Mouse (Mus musculus): ENCODE measurements around the gene Srp68. TPM values are rescaled to one million over a fixed set of nuclear protein-coding genes. Genes with fewer than 3 reads are reported as not detected.
"Not testable (repeated sequence)": the region's sequence is repeated elsewhere in the genome, so short reads cannot be mapped to it uniquely, and the experiment has no call there.

Srp68 gene
- polyA plus RNA-seq, 1 experiment, result 49.3 TPM

DNA sequence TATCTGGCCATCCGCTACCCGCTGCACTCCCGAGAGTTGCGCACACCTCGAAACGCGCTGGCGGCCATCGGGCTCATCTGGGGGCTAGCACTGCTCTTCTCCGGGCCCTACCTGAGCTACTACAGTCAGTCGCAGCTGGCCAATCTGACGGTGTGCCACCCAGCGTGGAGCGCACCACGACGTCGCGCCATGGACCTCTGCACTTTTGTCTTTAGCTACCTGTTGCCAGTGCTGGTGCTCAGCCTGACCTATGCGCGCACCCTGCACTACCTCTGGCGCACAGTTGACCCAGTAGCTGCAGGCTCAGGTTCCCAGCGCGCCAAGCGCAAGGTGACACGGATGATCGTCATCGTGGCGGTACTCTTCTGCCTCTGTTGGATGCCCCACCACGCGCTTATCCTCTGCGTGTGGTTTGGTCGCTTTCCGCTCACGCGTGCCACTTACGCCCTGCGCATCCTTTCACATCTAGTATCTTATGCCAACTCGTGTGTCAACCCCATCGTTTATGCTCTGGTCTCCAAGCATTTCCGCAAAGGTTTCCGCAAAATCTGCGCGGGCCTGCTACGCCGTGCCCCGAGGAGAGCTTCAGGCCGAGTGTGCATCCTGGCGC lies 9.0 kb upstream of the Srp68 start:
- H3K4me3 ChIP-seq (ENCODE audit: control insufficient read depth, low read depth, low read length), result peak overlapping the region; percentile 11
- H3K27me3 ChIP-seq (ENCODE audit: control insufficient read depth, insufficient read depth, low read length), result no peaks in the 10 kb centered on the region
- H3K27ac ChIP-seq (ENCODE audit: control insufficient read depth, insufficient read depth, low read depth, low read length), result no peak overlapping the region
- peaks cover 1% of the 10 kb centered on the region; the same call in 1 of the 2 replicates for H3K36me3 ChIP-seq (ENCODE audit: control insufficient read depth, insufficient read depth, low read length)
- no peak for TF ChIP-seq CTCF (IDR thresholded peaks at IDR 0.05; ENCODE audit: control insufficient read depth, insufficient read depth, insufficient replicate concordance, low read depth, low read length)
- no peak for TF ChIP-seq POLR2A (IDR thresholded peaks at IDR 0.05; ENCODE audit: control insufficient read depth, low read depth, low read length)
- peaks cover 6% of the 10 kb centered on the region for H3K4me1 ChIP-seq (ENCODE audit: control insufficient read depth, insufficient read depth, low read length)

DNA sequence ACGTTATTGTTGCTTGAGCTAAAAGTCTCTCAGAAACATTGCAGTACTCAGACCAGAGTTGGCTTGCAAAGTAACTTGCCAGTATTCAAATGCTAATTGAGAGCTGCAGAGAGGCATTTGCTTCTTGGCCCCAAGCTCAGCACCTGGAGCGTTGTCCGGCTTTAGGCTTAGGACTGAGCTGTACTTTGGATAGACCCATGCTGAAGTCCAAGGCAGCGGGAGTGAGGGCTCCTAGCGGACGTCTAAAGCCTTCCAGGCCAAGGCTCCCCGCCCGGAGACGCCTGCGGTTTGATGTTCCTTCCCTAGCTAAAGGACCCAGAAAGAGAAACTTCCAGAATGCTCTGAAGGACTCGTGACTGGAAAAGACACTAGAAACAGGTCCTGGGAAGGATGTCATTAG lies 8.1 kb upstream of the Srp68 start:
- no peak for TF ChIP-seq POLR2A (IDR thresholded peaks at IDR 0.05; ENCODE audit: control insufficient read depth, low read depth, low read length)
- TF ChIP-seq CTCF (IDR thresholded peaks at IDR 0.05; ENCODE audit: control insufficient read depth, insufficient read depth, insufficient replicate concordance, low read depth, low read length), result no peak
- H3K36me3 ChIP-seq (ENCODE audit: control insufficient read depth, insufficient read depth, low read length), result no peaks in the 10 kb centered on the region
- H3K4me3 ChIP-seq (ENCODE audit: control insufficient read depth, low read depth, low read length), result no peak overlapping the region
- H3K27me3 ChIP-seq (ENCODE audit: control insufficient read depth, insufficient read depth, low read length), result no peaks in the 10 kb centered on the region
- peaks cover 6% of the 10 kb centered on the region for H3K4me1 ChIP-seq (ENCODE audit: control insufficient read depth, insufficient read depth, low read length)
- no peak overlapping the region for H3K27ac ChIP-seq (ENCODE audit: control insufficient read depth, insufficient read depth, low read depth, low read length)

DNA sequence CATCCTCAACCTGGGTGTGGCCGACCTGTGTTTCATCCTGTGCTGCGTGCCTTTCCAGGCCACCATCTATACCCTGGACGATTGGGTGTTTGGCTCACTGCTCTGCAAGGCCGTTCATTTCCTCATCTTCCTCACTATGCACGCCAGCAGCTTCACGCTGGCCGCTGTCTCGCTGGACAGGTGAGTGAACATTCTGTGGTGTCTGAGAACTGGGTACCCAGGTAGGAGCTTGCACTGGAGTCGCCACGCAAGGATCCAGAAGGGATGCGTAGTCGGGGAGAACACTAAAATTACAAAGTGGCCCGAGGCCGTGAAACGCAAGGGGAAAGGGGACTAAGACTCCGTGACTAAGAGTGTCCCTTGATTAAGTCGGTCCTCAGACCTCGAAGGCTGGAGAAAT lies 7.7 kb upstream of the Srp68 start:
- Histone ChIP-seq H3K4me3 (ENCODE audit: control insufficient read depth, low read depth, low read length) (peak overlapping the region; percentile 19), H3K4me1 (ENCODE audit: control insufficient read depth, insufficient read depth, low read length) (peaks cover 6% of the 10 kb centered on the region), H3K27ac (ENCODE audit: control insufficient read depth, insufficient read depth, low read depth, low read length) (no peak overlapping the region), H3K36me3 (ENCODE audit: control insufficient read depth, insufficient read depth, low read length) (no peaks in the 10 kb centered on the region), H3K27me3 (ENCODE audit: control insufficient read depth, insufficient read depth, low read length) (no peaks in the 10 kb centered on the region)
- TF ChIP-seq POLR2A (IDR thresholded peaks at IDR 0.05; ENCODE audit: control insufficient read depth, low read depth, low read length), result no peak
- no peak for TF ChIP-seq CTCF (IDR thresholded peaks at IDR 0.05; ENCODE audit: control insufficient read depth, insufficient read depth, insufficient replicate concordance, low read depth, low read length)

DNA sequence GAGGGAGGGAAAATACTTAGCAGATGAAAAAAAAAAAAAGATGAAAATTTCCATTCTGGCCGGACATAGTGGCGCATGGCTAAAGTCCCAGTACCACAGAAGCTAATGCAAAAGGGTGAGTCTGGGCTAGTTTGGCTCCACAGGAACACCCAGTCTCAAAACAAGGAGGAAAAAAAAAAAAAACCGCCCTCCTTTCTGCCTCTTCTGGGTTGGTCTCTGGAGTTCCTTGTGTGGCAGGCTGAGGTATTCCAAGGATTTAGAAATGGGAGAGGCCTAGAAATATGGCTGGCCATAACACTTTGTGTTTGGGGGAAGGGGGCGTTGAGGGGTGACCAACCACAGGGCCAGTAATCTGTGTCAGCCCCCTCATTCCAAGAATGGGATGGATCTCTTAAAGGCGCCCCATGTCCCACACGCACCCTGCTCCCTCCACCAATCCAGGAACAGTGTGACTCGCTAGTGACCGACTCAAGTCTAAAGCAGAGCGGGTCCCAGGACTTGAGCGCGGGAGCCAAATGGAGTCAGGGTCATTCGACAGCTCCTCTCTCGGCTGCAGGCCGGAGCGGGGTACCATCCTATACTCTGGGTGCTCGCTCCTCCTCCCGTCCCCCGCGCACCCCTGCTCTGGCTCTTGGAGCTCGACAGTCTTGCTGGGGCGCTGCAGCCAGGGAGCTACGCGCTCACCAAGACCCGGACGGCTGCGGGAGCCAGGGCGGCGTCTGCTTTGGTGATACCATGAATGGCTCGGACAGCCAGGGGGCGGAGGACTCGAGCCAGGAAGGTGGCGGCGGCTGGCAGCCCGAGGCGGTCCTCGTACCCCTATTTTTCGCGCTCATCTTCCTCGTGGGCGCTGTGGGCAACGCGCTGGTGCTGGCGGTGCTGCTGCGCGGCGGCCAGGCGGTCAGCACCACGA lies 7.0 kb upstream of the Srp68 start, which contains the start of gene Galr2:
Gene Galr2 (plus strand): TSS at position 189 of the 913 bp plus-strand sequence.
- Histone ChIP-seq H3K4me3 (ENCODE audit: control insufficient read depth, low read depth, low read length) (peak within 1 kb of the TSS; percentile 19), H3K27ac (ENCODE audit: control insufficient read depth, insufficient read depth, low read depth, low read length) (no peak within 1 kb of the TSS), H3K27me3 (ENCODE audit: control insufficient read depth, insufficient read depth, low read length) (no peaks in the 10 kb centered on the region), H3K36me3 (ENCODE audit: control insufficient read depth, insufficient read depth, low read length) (no peaks in the 10 kb centered on the region), H3K4me1 (ENCODE audit: control insufficient read depth, insufficient read depth, low read length) (peaks cover 6% of the 10 kb centered on the region)
- TF ChIP-seq POLR2A (IDR thresholded peaks at IDR 0.05; ENCODE audit: control insufficient read depth, low read depth, low read length) (no peak), CTCF (IDR thresholded peaks at IDR 0.05; ENCODE audit: control insufficient read depth, insufficient read depth, insufficient replicate concordance, low read depth, low read length) (no peak)

DNA sequence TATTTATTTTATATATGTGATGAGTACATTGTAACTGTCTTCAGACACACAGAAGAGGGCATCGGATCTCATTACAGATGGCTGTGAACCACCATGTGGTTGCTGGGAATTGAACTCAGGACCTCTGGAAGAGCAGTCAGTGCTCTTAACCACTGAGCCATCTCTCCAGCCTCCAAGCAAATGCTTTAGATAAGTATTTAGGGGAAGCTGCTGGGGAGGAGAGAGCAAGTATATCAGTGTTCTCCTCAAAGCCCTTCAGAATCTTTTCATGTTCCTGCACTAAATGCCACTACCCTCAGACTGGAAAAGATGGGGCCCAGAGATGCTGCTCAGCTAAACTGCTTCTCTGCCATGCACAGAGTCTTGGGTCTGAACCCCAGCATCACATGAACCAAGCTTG lies 3.2 kb upstream of the Srp68 start:
- not testable (repeated sequence) for H3K27ac ChIP-seq (ENCODE audit: control insufficient read depth, insufficient read depth, low read depth, low read length); H3K27me3 ChIP-seq (ENCODE audit: control insufficient read depth, insufficient read depth, low read length); H3K4me1 ChIP-seq (ENCODE audit: control insufficient read depth, insufficient read depth, low read length); H3K4me3 ChIP-seq (ENCODE audit: control insufficient read depth, low read depth, low read length); H3K36me3 ChIP-seq (ENCODE audit: control insufficient read depth, insufficient read depth, low read length)

DNA sequence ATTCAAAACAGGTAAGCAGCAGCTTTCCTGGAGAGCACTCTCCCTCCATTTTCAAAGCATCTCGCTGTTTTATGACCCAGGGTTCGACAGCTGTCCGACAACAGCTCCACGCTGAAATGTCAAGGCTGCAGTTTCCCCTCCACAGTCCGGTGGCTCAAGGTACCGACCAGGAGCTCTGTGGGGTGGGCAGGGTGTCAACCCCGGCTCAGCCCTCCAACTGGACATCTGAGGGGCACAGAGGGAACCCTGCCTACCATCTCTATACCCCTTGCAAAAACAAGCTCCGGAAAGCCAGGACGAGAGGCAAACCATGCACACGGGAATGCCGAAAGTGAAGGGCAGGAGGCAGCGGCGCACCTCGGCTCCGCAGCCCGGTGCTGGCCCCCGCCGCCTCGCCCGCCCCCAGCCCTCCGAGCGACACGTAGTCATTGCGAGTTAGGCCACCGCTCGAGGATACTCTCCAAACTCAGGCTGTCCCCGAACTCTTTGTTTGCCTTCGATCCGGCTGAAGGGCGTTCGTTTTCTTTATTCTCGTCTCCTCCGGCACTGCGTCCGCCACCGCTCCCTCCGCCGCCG lies 460 bp downstream of the Srp68 start:
- Histone ChIP-seq H3K4me1 (ENCODE audit: control insufficient read depth, insufficient read depth, low read length) (peaks cover 2% of the 10 kb centered on the region), H3K36me3 (ENCODE audit: control insufficient read depth, insufficient read depth, low read length) (no peaks in the 10 kb centered on the region; the same call in 1 of the 2 replicates), H3K27me3 (ENCODE audit: control insufficient read depth, insufficient read depth, low read length) (no peaks in the 10 kb centered on the region), H3K4me3 (ENCODE audit: control insufficient read depth, low read depth, low read length) (peak overlapping the region; percentile 80), H3K27ac (ENCODE audit: control insufficient read depth, insufficient read depth, low read depth, low read length) (peak overlapping the region; percentile 47)
- TF ChIP-seq POLR2A (IDR thresholded peaks at IDR 0.05; ENCODE audit: control insufficient read depth, low read depth, low read length) (no peak), CTCF (IDR thresholded peaks at IDR 0.05; ENCODE audit: control insufficient read depth, insufficient read depth, insufficient replicate concordance, low read depth, low read length) (no peak)

All from testis, adult 2 months (tissue).